Mouse (Mus musculus) gonadal fat pad, adult 2 months (tissue): Measurements from ENCODE around the gene Exosc2. TPM values are rescaled to one million over a fixed set of nuclear protein-coding genes. Genes with fewer than 3 reads are reported as not detected.

ENCODE experiments used
- DNase-seq: peaks from one replicate; pipeline ENCODE4 v3.0.0-alpha.2; 2012; ENCODE audit warnings: low read depth
- polyA plus RNA-seq: library from polyadenylated mRNA; depleted of rRNA; stranded (reverse); fragments of >200 nt; gene quantifications from 2 replicates; pipeline ENCODE4 v1.2.3, GENCODE M21; 2012; rRNA removed

Gene Exosc2
- polyA plus RNA-seq, 1 experiment, result 12.0 TPM

GRCm38 (mm10) chr2:31727576-31728277 is 57.2 kb downstream of the Exosc2 start:
- no peak for DNase-seq

DNA sequence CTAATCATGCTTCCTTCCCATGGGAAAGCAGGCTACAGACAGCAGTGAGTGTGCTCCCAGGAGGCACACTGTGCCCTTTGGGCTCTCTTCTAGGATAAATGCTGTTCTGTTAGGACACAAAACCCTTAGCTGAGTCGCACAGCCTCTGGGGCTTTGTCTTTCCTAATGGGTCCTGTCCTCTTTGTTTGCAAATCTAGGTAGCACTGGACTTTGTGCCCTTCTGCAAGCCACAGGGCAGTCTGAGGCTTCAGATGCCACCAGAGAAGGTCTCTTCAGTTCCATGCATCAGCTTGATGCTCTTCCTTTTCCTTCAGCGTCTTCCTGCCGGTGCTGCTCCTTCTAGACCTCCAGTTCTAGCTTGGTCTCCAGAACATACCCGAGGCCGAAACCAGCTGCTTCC is 60.1 kb downstream of the Exosc2 start:
- no peak for DNase-seq

Other genes starting within 250 kb of the Exosc2 start
- 21.9 and 29.2 TPM in 2 replicates for gene Ass1, start 200.5 kb upstream of the Exosc2 start, polyA plus RNA-seq
- gene Fubp3, start 98.1 kb upstream of the Exosc2 start, polyA plus RNA-seq, result 35.6 and 50.1 TPM in 2 replicates
- not detected in 2 replicates for gene Prdm12, start 30.7 kb upstream of the Exosc2 start, polyA plus RNA-seq
- 45.5 and 45.8 TPM in 2 replicates for gene Abl1, start 17.7 kb downstream of the Exosc2 start, polyA plus RNA-seq
- gene Qrfp, start 139.9 kb downstream of the Exosc2 start, polyA plus RNA-seq, result 0.72 and 0.74 TPM in 2 replicates
- 1.7 and 1.8 TPM in 2 replicates for gene Fibcd1, start 175.3 kb downstream of the Exosc2 start, polyA plus RNA-seq
- gene Lamc3, start 216.6 kb downstream of the Exosc2 start, polyA plus RNA-seq, result 19.5 and 32.9 TPM in 2 replicates